Mouse (Mus musculus): ENCODE data around the gene Bag6.

DNA sequence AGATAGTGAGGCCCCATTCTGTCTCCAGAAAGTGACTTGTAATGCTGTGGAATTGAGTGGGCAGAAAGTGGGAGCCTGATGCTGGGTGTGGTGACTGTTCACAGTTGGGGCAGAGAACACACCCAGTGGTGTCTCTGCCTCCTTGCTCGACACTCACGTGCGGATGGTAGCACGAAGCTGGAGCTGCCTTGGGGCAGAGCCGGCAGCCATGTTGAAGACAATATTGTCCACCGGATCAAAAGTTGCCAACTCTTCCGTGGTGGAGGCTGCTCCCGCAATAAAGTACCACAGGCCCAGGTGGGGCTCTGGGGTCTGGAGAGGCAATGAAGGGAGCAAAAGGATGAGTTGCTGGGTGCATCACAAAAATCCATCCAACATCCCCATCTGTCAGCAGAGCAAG, 3.9 kb upstream of the Bag6 start:
- no peak for TF ChIP-seq POLR2A (IDR thresholded peaks at IDR 0.05; ENCODE audit: low read depth, low read length)
- no peak for TF ChIP-seq CTCF (IDR thresholded peaks at IDR 0.05; ENCODE audit: extremely low read depth, insufficient read length, insufficient replicate concordance, low read depth, low read length)

All from small intestine, adult 2 months (tissue).